Mouse (Mus musculus) heart, embryonic 11.5 days (tissue): ENCODE data around the gene Scg3. TPM values are rescaled to one million over a fixed set of nuclear protein-coding genes. Genes with fewer than 3 reads are reported as not detected.

Source experiments
- ATAC-seq: fragments of 200-750 bp; cut with Nextera tagmentation; replicated peaks from 2 replicates; pipeline ENCODE4 v1.8.0; 2017; ENCODE audit warnings: moderate library complexity; ENCODE audit not compliant: insufficient number of reproducible peaks, low FRiP score, low TSS enrichment
- H3K27ac ChIP-seq: fragments of 300-500 bp; sonication (generic); 2 replicates; pipeline ENCODE4 v1.5.1; 2014; ENCODE audit warnings: mild to moderate bottlenecking, low read depth, low read length
- H3K27me3 ChIP-seq: fragments of 300-500 bp; sonication (generic); 2 replicates; pipeline ENCODE4 v1.6.1; 2014; ENCODE audit warnings: mild to moderate bottlenecking, low read length, mixed read lengths; ENCODE audit not compliant: control insufficient read depth, insufficient read depth
- H3K36me3 ChIP-seq: fragments of 300-500 bp; sonication (generic); 2 replicates; pipeline ENCODE4 v1.6.1; 2014; ENCODE audit warnings: mild to moderate bottlenecking, low read length, moderate library complexity, mixed read lengths; ENCODE audit not compliant: control insufficient read depth, insufficient read depth
- H3K4me1 ChIP-seq: fragments of 300-500 bp; sonication (generic); 2 replicates; pipeline ENCODE4 v1.6.1; 2014; ENCODE audit warnings: low read length; ENCODE audit not compliant: control insufficient read depth, insufficient read depth
- H3K4me2 ChIP-seq: fragments of 300-500 bp; sonication (generic); 2 replicates; pipeline ENCODE4 v1.6.1; 2014; ENCODE audit warnings: mild to moderate bottlenecking, moderate library complexity
- H3K4me3 ChIP-seq: fragments of 300-500 bp; sonication (generic); 2 replicates; pipeline ENCODE4 v1.5.1; 2014; ENCODE audit warnings: low read depth, low read length
- H3K9ac ChIP-seq: fragments of 300-500 bp; sonication (generic); 2 replicates; pipeline ENCODE4 v1.6.1; 2014; ENCODE audit warnings: mild to moderate bottlenecking, low read depth, low read length, moderate library complexity
- H3K9me3 ChIP-seq: fragments of 300-500 bp; sonication (generic); replicated peaks from 2 replicates; pipeline ENCODE4 v1.6.1; 2016; ENCODE audit warnings: low read length; ENCODE audit not compliant: control insufficient read depth
- WGBS: fragments of 180-500 bp; shearing (Covaris S2); extraction: QIAGEN DNeasy Blood & Tissue Kit; methylation state at CpG from one replicate; pipeline ENCODE4 v1.1.7; 2014; ENCODE audit not compliant: insufficient replicate concordance; 5-methylcytosine and 5-hydroxymethylcytosine counted together
- polyA plus RNA-seq: library from polyadenylated mRNA; unstranded; fragments of >200 nt; fragmentation: Nextera tagmentation; extraction: Ambion mirVana; gene quantifications from 2 replicates; pipeline ENCODE4 v1.2.1, GENCODE M21; 2014

Scg3 gene
- 0.30 and 0.33 TPM in 2 replicates for polyA plus RNA-seq

DNA sequence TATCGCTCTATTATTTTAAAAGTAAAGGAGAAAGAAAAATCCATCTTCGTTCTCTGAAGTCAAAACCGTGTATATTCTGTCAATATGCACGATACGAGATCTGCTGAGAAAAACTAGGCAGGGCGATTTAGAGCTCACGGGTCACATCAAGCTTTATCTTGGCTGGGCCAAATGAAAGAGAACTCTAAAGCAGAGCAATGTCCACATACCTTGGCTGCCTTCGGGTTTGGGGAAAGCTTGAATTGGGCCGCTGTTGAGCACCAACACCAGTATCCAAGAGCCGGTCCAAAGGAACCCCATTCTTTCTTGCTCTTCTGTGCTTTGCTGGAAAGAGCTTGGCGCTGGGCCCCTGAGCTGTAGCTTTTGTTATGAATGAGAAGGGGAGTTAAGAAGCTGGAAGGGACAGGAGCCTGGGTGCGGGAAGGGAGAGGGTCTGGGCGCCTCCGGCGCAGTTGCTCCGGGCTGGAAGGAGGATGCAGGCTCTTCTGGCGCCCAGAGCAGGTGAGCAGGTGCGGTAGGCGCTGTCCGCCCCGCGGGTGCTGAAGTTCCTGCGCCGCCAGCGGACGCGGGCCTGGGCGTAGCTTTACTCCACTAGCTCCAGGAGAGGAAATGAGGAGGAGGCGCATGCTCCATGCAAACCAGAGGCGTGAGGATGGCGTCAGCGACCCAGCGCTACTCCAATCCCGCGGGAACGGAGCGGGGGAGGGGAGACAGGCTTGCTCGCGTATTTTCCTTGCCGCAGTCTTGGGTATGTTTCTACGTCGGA is at the start of gene Scg3:
Gene Scg3, minus strand, starts transcription at position 631 of the 766 bp plus-strand sequence.
- Histone ChIP-seq H3K4me2 (peak within 1 kb of the TSS; percentile 63), H3K27me3 (peaks cover 3% of the 10 kb centered on the region; the same call in 1 of the 2 replicates), H3K4me3 (peak within 1 kb of the TSS; percentile 34), H3K9ac (no peak within 1 kb of the TSS), H3K9me3 (no peaks in the 10 kb centered on the region), H3K4me1 (no peaks in the 10 kb centered on the region), H3K27ac (no peak within 1 kb of the TSS), H3K36me3 (no peaks in the 10 kb centered on the region)
- peak; percentile 65; the same call in 1 of the 2 replicates for ATAC-seq
- WGBS = 9% methylated on average over 42 of the region's 42 CpGs

DNA sequence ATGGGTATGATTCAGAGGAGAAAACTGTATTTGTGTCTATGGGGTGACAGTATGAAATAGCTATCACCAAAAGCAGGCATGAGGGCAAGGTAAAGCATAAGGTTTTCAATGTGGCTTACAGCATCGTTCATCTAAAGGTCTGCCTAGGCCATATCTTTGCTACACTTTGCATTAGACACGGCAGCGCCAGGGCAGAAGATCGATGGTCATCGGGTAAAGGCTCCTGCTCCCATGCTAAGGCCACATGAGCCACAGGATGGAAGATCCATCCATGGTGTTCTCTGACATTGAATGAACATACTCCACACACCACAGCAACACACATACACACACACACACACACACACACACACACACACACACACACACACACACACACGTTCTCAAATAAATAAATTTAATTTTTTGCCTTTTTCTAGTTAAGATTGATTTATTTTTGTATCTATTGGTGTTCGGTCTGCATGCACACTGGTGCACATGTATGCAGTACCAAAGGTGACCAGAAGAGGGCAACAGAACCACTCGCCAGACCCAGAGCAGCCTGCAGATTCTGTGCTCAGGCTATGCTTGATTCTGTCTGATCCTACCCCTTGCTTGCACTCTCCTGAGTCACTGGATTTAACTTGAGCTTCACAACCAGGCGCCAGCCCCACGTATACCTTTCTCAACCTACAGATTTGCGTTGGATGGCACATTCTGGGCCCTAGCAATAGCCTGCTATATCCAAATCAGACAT is 36.3 kb upstream of the Scg3 start:
- Histone ChIP-seq H3K4me2 (no peak overlapping the region), H3K4me3 (no peak overlapping the region), H3K27me3 (no peaks in the 10 kb centered on the region), H3K9ac (no peak overlapping the region), H3K27ac (no peak overlapping the region), H3K4me1 (no peaks in the 10 kb centered on the region), H3K36me3 (no peaks in the 10 kb centered on the region), H3K9me3 (no peaks in the 10 kb centered on the region)
- WGBS = 41% methylated on average over 11 of the region's 11 CpGs
- ATAC-seq = no peak

DNA sequence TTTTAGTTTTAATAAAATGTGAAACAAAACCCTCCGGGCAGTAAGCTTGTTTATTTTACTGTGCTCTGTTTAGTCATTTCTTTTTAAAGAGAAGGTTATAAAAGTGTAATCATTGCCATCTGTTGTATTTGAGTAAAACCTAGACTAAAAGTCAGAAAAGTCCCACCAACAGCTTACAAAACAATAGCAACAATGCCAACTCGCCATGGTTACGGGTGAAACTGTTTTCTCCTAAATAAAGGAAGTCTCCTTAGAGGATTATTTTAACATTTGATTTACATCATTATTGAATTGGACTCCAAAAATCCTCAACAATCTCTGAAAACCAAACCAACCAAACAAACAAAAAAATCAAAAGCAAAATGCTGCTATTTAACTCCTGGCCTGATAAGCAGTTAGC is 35.6 kb upstream of the Scg3 start:
- no peak overlapping the region for H3K4me2 ChIP-seq
- H3K4me3 ChIP-seq = no peak overlapping the region
- ATAC-seq = no peak
- H3K27ac ChIP-seq = no peak overlapping the region
- H3K4me1 ChIP-seq = no peaks in the 10 kb centered on the region
- H3K36me3 ChIP-seq = no peaks in the 10 kb centered on the region
- no peak overlapping the region for H3K9ac ChIP-seq
- no peaks in the 10 kb centered on the region for H3K27me3 ChIP-seq
- H3K9me3 ChIP-seq = no peaks in the 10 kb centered on the region
- 84% methylated on average over 3 of the region's 3 CpGs for WGBS

DNA sequence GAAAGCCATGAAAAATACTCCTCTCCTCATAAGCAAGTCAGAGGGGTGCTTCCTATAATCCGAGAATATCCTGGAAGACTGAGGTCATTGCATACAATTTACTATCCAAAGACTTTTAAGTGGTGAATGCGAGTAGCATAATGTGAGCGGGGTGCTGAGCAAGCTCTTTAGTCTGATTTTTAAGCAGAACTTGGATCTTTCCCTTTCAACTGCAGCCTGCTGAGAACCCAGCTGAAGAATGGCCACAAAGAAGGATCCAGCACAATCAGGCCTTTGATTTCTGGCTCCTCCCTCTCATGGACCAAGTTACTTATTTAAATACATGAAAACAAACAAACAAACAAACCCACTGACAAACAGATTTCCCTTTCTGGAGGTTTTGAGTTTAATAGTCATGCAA is 916 bp upstream of the Scg3 start:
- Histone ChIP-seq H3K4me2 (no peak overlapping the region), H3K4me1 (no peaks in the 10 kb centered on the region), H3K27me3 (peaks cover 3% of the 10 kb centered on the region; the same call in 1 of the 2 replicates), H3K27ac (no peak overlapping the region), H3K36me3 (no peaks in the 10 kb centered on the region), H3K4me3 (no peak overlapping the region), H3K9me3 (peaks cover 5% of the 10 kb centered on the region; the same call in 1 of the 2 replicates), H3K9ac (no peak overlapping the region)
- 71% methylated on average over 3 of the region's 3 CpGs for WGBS
- no peak for ATAC-seq

DNA sequence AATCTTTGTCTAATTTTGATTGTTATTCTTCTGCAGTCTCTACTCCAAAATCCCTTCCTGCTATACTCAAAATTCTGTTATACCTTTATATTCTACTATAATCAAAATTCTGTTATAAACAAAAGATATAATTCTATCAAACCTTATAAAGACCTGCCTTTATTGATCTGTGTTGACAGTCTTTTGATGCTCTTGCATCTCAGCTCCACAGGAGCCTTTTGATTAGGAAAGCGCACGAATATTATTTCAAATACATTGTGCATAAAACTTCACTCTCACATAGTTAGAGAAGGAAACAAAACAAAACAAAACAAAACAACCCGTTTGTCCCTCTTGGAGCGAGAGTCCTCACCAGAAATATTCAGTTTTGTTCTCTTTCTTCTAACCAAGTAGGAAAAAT is 436 bp upstream of the Scg3 start:
- Histone ChIP-seq H3K4me2 (peak overlapping the region; percentile 63), H3K9ac (no peak overlapping the region), H3K36me3 (no peaks in the 10 kb centered on the region), H3K27ac (no peak overlapping the region), H3K4me1 (no peaks in the 10 kb centered on the region), H3K27me3 (peaks cover 3% of the 10 kb centered on the region; the same call in 1 of the 2 replicates), H3K4me3 (peak overlapping the region; percentile 34), H3K9me3 (peaks cover 1% of the 10 kb centered on the region; the same call in 1 of the 2 replicates)
- no peak for ATAC-seq
- WGBS = 62% methylated on average over 4 of the region's 4 CpGs

DNA sequence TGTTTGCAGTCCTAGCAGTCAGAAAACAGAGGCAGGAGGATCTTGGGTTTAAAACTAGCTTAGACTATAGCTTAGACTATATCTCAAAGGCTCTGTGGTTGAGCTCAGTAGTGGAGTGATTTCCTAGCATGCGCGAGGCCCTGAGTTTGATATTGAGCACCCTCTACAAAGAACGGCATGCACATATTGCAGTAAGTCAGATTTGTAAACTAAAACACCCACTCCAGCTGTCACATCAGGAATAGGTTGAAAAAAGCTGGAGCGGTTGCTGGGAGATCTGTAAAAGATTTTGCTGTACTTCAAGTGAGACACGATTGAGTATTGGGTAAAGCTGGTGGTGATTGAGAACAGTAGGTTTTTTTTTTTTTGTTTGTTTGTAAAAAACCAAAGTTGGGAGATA is 3.2 kb downstream of the Scg3 start:
- H3K9ac ChIP-seq = no peak overlapping the region
- H3K4me2 ChIP-seq = no peak overlapping the region
- no peak overlapping the region for H3K4me3 ChIP-seq
- 82% methylated on average over 5 of the region's 5 CpGs for WGBS
- H3K36me3 ChIP-seq = no peaks in the 10 kb centered on the region
- H3K4me1 ChIP-seq = peaks cover 3% of the 10 kb centered on the region; the same call in 1 of the 2 replicates
- H3K9me3 ChIP-seq = no peaks in the 10 kb centered on the region
- no peak overlapping the region for H3K27ac ChIP-seq
- H3K27me3 ChIP-seq = peaks cover 3% of the 10 kb centered on the region; the same call in 1 of the 2 replicates
- ATAC-seq = no peak

DNA sequence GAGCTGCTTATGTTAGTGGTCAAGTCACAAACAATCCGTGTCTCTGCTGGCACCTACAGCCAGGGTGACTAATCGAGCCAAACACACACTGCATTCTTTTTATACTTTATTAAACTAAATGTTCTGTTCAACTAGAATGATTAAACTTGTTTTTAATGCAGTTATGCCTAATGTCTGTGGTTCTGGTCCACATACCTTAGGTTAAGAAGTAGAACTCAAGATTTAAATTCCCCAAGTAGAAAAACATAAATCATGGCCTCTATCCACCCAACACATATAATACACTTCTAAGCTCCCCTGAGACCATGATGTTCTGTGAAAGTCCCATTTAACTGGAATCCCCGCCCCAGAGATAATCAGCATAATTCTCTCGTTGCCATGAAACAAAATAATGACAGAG is 4.2 kb downstream of the Scg3 start:
- H3K27ac ChIP-seq = no peak overlapping the region
- H3K4me3 ChIP-seq = no peak overlapping the region
- 67% methylated on average over 4 of the region's 4 CpGs for WGBS

DNA sequence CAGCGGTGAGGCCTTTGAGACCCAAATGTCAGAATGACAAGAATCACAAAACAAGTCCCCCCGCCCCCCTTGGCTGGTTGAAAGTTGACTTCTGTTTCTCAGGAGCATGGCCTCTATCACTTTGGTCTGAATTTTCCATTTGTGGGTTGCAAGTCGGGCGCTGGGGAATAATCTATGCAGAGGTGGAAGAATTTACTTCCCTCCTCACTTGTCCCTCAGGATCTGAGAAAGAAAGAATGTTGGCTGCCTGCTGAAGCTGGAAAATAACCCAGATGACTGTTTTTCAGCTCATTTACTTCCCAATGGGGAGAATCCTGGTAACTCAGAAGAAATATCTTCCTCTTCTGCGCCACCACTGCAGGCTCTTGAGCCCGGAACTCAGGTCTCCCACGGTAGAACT is 5.5 kb downstream of the Scg3 start:
- Histone ChIP-seq H3K36me3 (no peaks in the 10 kb centered on the region), H3K9me3 (no peaks in the 10 kb centered on the region), H3K9ac (no peak overlapping the region), H3K4me2 (no peak overlapping the region), H3K27ac (no peak overlapping the region), H3K4me1 (peaks cover 3% of the 10 kb centered on the region; the same call in 1 of the 2 replicates), H3K27me3 (peaks cover under 1% of the 10 kb centered on the region; the same call in 1 of the 2 replicates), H3K4me3 (no peak overlapping the region)
- ATAC-seq = no peak
- 68% methylated on average over 7 of the region's 7 CpGs for WGBS

More for the DNA sequence above, 4.2 kb downstream of the Scg3 start:
- no peaks in the 10 kb centered on the region for H3K9me3 ChIP-seq
- no peaks in the 10 kb centered on the region for H3K36me3 ChIP-seq
- ATAC-seq = no peak
- peaks cover 3% of the 10 kb centered on the region; the same call in 1 of the 2 replicates for H3K4me1 ChIP-seq
- no peak overlapping the region for H3K4me2 ChIP-seq
- peaks cover 3% of the 10 kb centered on the region; the same call in 1 of the 2 replicates for H3K27me3 ChIP-seq
- no peak overlapping the region for H3K9ac ChIP-seq
